Mouse (Mus musculus) cerebellum, adult 9-10 months (tissue): ENCODE results near the gene Gstp3.
A peak's percentile ranks its signal among the peaks of the same experiment; 100 is the strongest.

Source experiments
- DNase-seq: peaks from one replicate; pipeline ENCODE4 v3.0.0; 2022

Gene Gstp3

GRCm38 (mm10) chr19:4059069-4059740, at the start of gene Gstp3:
TSS of gene Gstp3 (minus strand) at chr19:4059569.
- DNase-seq, result no peak

GRCm38 (mm10) chr19:4108535-4108934, 49.2 kb upstream of the Gstp3 start:
- DNase-seq, result no peak

GRCm38 (mm10) chr19:4106654-4107053, 47.3 kb upstream of the Gstp3 start:
- no peak for DNase-seq

GRCm38 (mm10) chr19:4104675-4105194, 45.4 kb upstream of the Gstp3 start:
- DNase-seq, result no peak

- DNase-seq, result no peak
These were observed 44.4 kb upstream of the Gstp3 start for GRCm38 (mm10) chr19:4103792-4104191.

- no peak for DNase-seq
These were observed 43.9 kb upstream of the Gstp3 start for GRCm38 (mm10) chr19:4103294-4103693.

- DNase-seq, result peak; percentile 83
These were observed 43.3 kb upstream of the Gstp3 start for GRCm38 (mm10) chr19:4102626-4103025.

- DNase-seq, result peak; percentile 57
These were observed 42.7 kb upstream of the Gstp3 start for GRCm38 (mm10) chr19:4102049-4102448.

- peak; percentile 76 for DNase-seq
These were observed 42.1 kb upstream of the Gstp3 start for GRCm38 (mm10) chr19:4101466-4101865.

GRCm38 (mm10) chr19:4100718-4101261, 41.4 kb upstream of the Gstp3 start:
- peak; percentile 86 for DNase-seq

- DNase-seq, result peak; percentile 73
These were observed 40.7 kb upstream of the Gstp3 start, which contains the start of gene Pitpnm1 for GRCm38 (mm10) chr19:4099837-4100717. TSS of gene Pitpnm1 (plus strand) at chr19:4099998.

GRCm38 (mm10) chr19:4099056-4099455, 39.7 kb upstream of the Gstp3 start:
- DNase-seq, result peak; percentile 95

GRCm38 (mm10) chr19:4098426-4098825, 39.1 kb upstream of the Gstp3 start:
- peak; percentile 59 for DNase-seq

- peak; percentile 88 for DNase-seq
These were observed 38.1 kb upstream of the Gstp3 start for GRCm38 (mm10) chr19:4097441-4097825.

- peak; percentile 100 for DNase-seq
These were observed 37.5 kb upstream of the Gstp3 start, which contains the start of gene Cdk2ap2 for GRCm38 (mm10) chr19:4096642-4097440. TSS of gene Cdk2ap2 (plus strand) at chr19:4097182.

GRCm38 (mm10) chr19:4095802-4096201, 36.4 kb upstream of the Gstp3 start:
- DNase-seq, result no peak

GRCm38 (mm10) chr19:4094774-4095303, 35.5 kb upstream of the Gstp3 start:
- DNase-seq, result peak; percentile 55

- no peak for DNase-seq
These were observed 35.0 kb upstream of the Gstp3 start for GRCm38 (mm10) chr19:4094348-4094747.

GRCm38 (mm10) chr19:4093772-4094171, 34.4 kb upstream of the Gstp3 start:
- no peak for DNase-seq

GRCm38 (mm10) chr19:4092750-4093149, 33.4 kb upstream of the Gstp3 start:
- DNase-seq, result no peak

- DNase-seq, result no peak
These were observed 32.0 kb upstream of the Gstp3 start for GRCm38 (mm10) chr19:4091383-4091782.

- no peak for DNase-seq
These were observed 31.1 kb upstream of the Gstp3 start for GRCm38 (mm10) chr19:4090446-4090845.
